Mouse (Mus musculus) adrenal gland, adult 8-10 months (tissue): ENCODE measurements around the gene Milr1. TPM values are rescaled to one million over a fixed set of nuclear protein-coding genes. Genes with fewer than 3 reads are reported as not detected.
"Not testable (repeated sequence)": the region's sequence is repeated elsewhere in the genome, so short reads cannot be mapped to it uniquely, and the experiment has no call there.

Source experiments
- DNase-seq: peaks from one replicate; pipeline ENCODE4 v3.0.0; 2022
- total RNA-seq, 4 experiments: library from RNA; stranded (reverse); gene quantifications; 2 replicates each; pipeline ENCODE4 v1.2.4; 2022

Gene Milr1
- total RNA-seq, 4 experiments from 2014 or later, result 1.6 to 4.6 (median 2.2) TPM

GRCm38 (mm10) chr11:106778132-106778531, 27.1 kb downstream of the Milr1 start:
- no peak for DNase-seq

- DNase-seq, result no peak
Measured at GRCm38 (mm10) chr11:106778589-106779387, 27.8 kb downstream of the Milr1 start.

- peak; percentile 92 for DNase-seq
Measured at GRCm38 (mm10) chr11:106779388-106780088, 28.5 kb downstream of the Milr1 start, which contains the start of gene Polg2. TSS of gene Polg2 (minus strand) at chr11:106779537.

- DNase-seq, result no peak
Measured at GRCm38 (mm10) chr11:106780089-106780425, 29.0 kb downstream of the Milr1 start.

GRCm38 (mm10) chr11:106780590-106781220, 29.7 kb downstream of the Milr1 start:
- DNase-seq, result no peak

GRCm38 (mm10) chr11:106782271-106782670, 31.2 kb downstream of the Milr1 start:
- DNase-seq, result not testable (repeated sequence)

- no peak for DNase-seq
Measured at GRCm38 (mm10) chr11:106782841-106783764, 32.1 kb downstream of the Milr1 start.

GRCm38 (mm10) chr11:106784476-106784875, 33.5 kb downstream of the Milr1 start:
- no peak for DNase-seq

- no peak for DNase-seq
Measured at GRCm38 (mm10) chr11:106785043-106785442, 34.0 kb downstream of the Milr1 start.

- peak; percentile 86 for DNase-seq
Measured at GRCm38 (mm10) chr11:106787131-106788025, 36.4 kb downstream of the Milr1 start.

- peak; percentile 95 for DNase-seq
Measured at GRCm38 (mm10) chr11:106788026-106788774, 37.2 kb downstream of the Milr1 start.

- peak; percentile 97 for DNase-seq
Measured at GRCm38 (mm10) chr11:106788775-106789459, 37.9 kb downstream of the Milr1 start, which contains the start of the genes Ddx5 and Cep95. TSS of gene Ddx5 (minus strand) at chr11:106789185. TSS of gene Cep95 (plus strand) at chr11:106789252.

- DNase-seq, result no peak
Measured at GRCm38 (mm10) chr11:106789649-106790048, 38.6 kb downstream of the Milr1 start.

- DNase-seq, result no peak
Measured at GRCm38 (mm10) chr11:106793846-106794245, 42.8 kb downstream of the Milr1 start.

- no peak for DNase-seq
Measured at GRCm38 (mm10) chr11:106795679-106796078, 44.7 kb downstream of the Milr1 start.

GRCm38 (mm10) chr11:106802069-106802627, 51.1 kb downstream of the Milr1 start:
- no peak for DNase-seq

GRCm38 (mm10) chr11:106807442-106807841, 56.4 kb downstream of the Milr1 start:
- DNase-seq, result not testable (repeated sequence)

- DNase-seq, result no peak
Measured at GRCm38 (mm10) chr11:106812410-106813136, 61.5 kb downstream of the Milr1 start.
